Mouse (Mus musculus): Measurements from ENCODE around the gene Plekhm1. TPM values are rescaled to one million over a fixed set of nuclear protein-coding genes. Genes with fewer than 3 reads are reported as not detected.

The Plekhm1 gene
- polyA plus RNA-seq, 1 experiment from 2014 or later: 11.6 TPM

DNA sequence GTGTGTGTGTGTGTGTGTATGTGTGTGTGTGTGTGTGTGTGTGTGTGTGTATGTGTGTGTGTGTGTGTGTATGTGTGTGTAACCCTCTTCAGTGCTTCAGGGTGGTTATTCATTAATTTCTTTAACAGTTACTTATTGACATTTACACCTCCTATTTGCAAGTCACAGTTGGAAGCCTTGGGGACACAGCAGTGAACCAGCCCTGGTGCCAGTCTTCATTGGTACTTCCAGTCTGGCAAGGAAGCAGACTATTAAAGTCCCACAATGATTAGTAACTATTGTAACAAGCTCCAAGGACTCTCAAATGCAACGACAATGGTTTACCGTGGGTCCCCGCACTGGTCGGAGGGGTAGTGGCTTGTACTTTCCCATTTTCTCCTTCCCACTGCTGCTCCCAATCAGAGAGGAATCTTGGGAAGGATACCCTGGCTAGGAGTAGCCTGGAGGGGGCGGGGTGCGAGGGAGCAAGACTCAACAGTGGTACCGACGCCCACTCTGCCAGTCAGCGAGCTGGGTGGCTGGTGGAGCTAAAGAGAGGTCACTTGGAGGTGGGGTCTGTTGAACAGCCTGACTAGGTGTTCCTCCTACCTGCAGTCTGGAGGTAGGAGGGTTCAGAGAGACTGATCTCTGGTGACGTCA, 97.6 kb downstream of the Plekhm1 start:
- ATAC-seq (ENCODE audit: low FRiP score, low TSS enrichment) (no peak), DNase-seq (no peak)
- H3K9ac ChIP-seq (replicated peaks; ENCODE audit: low read length): no peak overlapping the region
- no peak overlapping the region for H3K27ac ChIP-seq (replicated peaks; ENCODE audit: low read depth, low read length)
- H3K4me2 ChIP-seq (ENCODE audit: low read length): no peak overlapping the region
- H3K27me3 ChIP-seq (ENCODE audit: control insufficient read depth, insufficient read depth, low read length): no peaks in the 10 kb centered on the region
- H3K4me1 ChIP-seq (ENCODE audit: control insufficient read depth, insufficient read depth, low read length): peaks cover 3% of the 10 kb centered on the region; the same call in 1 of the 2 replicates
- no peaks in the 10 kb centered on the region for H3K36me3 ChIP-seq (ENCODE audit: control insufficient read depth, insufficient read depth, low read length)
- 84% methylated on average over 10 of the region's 10 CpGs for WGBS
- H3K9me3 ChIP-seq (ENCODE audit: control insufficient read depth, low read length): no peaks in the 10 kb centered on the region
- no peak overlapping the region for H3K4me3 ChIP-seq (replicated peaks; ENCODE audit: low read depth, low read length)

Other genes with a start within 250 kb of the Plekhm1 start
- gene Fmnl1, start 241.6 kb downstream of the Plekhm1 start, polyA plus RNA-seq (2014; fragmentation: Nextera tagmentation; extraction: Ambion mirVana): 4.3 and 5.2 TPM in 2 replicates
- gene 1700023F06Rik, start 204.1 kb downstream of the Plekhm1 start, polyA plus RNA-seq (2014; fragmentation: Nextera tagmentation; extraction: Ambion mirVana): 0.88 and 2.1 TPM in 2 replicates
- 0.25 and 0.27 TPM in 2 replicates for gene Spata32, start 194.3 kb downstream of the Plekhm1 start, polyA plus RNA-seq (2014; fragmentation: Nextera tagmentation; extraction: Ambion mirVana)
- 3.0 and 3.4 TPM in 2 replicates for gene Map3k14, start 145.2 kb downstream of the Plekhm1 start, polyA plus RNA-seq (2014; fragmentation: Nextera tagmentation; extraction: Ambion mirVana)
- gene Arhgap27, start 49.0 kb downstream of the Plekhm1 start, polyA plus RNA-seq (2014; fragmentation: Nextera tagmentation; extraction: Ambion mirVana): 2.1 and 4.0 TPM in 2 replicates
- not detected in 2 replicates for gene Lrrc37a, start 91.9 kb upstream of the Plekhm1 start, polyA plus RNA-seq (2014; fragmentation: Nextera tagmentation; extraction: Ambion mirVana)
- not detected in 2 replicates for gene Gm884, start 208.5 kb upstream of the Plekhm1 start, polyA plus RNA-seq (2014; fragmentation: Nextera tagmentation; extraction: Ambion mirVana)
- not detected in 2 replicates for gene Lyzl6, start 226.2 kb upstream of the Plekhm1 start, polyA plus RNA-seq (2014; fragmentation: Nextera tagmentation; extraction: Ambion mirVana)
- gene Rprml, start 236.9 kb upstream of the Plekhm1 start, polyA plus RNA-seq (2014; fragmentation: Nextera tagmentation; extraction: Ambion mirVana): 0.71 and 0.88 TPM in 2 replicates

All from midbrain, embryonic 14.5 days (tissue).